Mouse (Mus musculus): ENCODE data around the gene Frrs1l. TPM values are rescaled to one million over a fixed set of nuclear protein-coding genes. Genes with fewer than 3 reads are reported as not detected.

Frrs1l gene
- total and polyA plus RNA-seq, 3 experiments, result not detected

DNA sequence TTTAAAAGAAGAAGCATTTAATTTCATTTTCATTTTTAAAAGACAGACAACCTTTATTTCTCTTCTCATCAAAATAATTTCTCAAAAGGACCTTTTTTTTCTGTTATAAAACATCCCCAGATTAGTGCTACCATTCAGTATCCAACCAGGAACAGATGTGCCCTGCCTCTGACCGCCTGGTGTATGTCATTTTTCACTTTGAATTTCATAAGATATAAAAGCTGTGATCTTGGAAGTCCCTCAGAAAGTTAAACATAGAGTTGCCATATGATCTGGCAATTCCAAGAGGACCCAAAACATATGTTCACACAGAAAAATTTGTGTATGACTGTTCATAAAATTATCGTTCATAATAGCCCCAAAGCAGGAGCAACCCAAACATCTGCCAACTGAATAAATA, 1.8 kb upstream of the Frrs1l start:
- no peak overlapping the region for H3K9ac ChIP-seq (ENCODE audit: insufficient read depth, low read depth)
- no peak overlapping the region for H3K4me3 ChIP-seq (replicated peaks in 1 of 3; ENCODE audit: low read depth in 2 of 3, low read length in 2 of 3, poor library complexity in 1 of 3)
- H3K27ac ChIP-seq (ENCODE audit: insufficient read depth, low read depth), result no peak overlapping the region
- H3K4me2 ChIP-seq (ENCODE audit: insufficient read depth, low read depth, poor library complexity, severe bottlenecking), result no peak overlapping the region
- H3K4me1 ChIP-seq (ENCODE audit: control insufficient read depth in 1 of 2, insufficient read depth in 2 of 2), result no peaks in the 10 kb centered on the region
- TF ChIP-seq ETS1 (conservative IDR thresholded peaks at IDR 0.05; ENCODE audit: low read depth, low read length) (no peak), MAZ (IDR thresholded peaks at IDR 0.05; ENCODE audit: low read depth, low read length) (no peak), USF1 (IDR thresholded peaks at IDR 0.05; ENCODE audit: low read depth, low read length) (no peak), SMC3 (IDR thresholded peaks at IDR 0.05; ENCODE audit: low read depth, low read length) (no peak), MYC (IDR thresholded peaks at IDR 0.05; ENCODE audit: low read depth, low read length) (no peak), UBTF (IDR thresholded peaks at IDR 0.05; ENCODE audit: low read depth, low read length) (no peak), ZKSCAN1 (IDR thresholded peaks at IDR 0.05; ENCODE audit: borderline replicate concordance, low read depth, low read length) (no peak), E2F4 (IDR thresholded peaks at IDR 0.05; ENCODE audit: insufficient replicate concordance, low read depth, low read length) (no peak), ELF1 (IDR thresholded peaks at IDR 0.05; ENCODE audit: low read depth, low read length) (no peak), POLR2A (IDR thresholded peaks at IDR 0.05; ENCODE audit: low read depth, low read length) (no peak)
- H3K36me3 ChIP-seq (replicated peaks in 1 of 2; ENCODE audit: control insufficient read depth in 1 of 2, insufficient read depth in 1 of 2, low read length in 1 of 2), result no peaks in the 10 kb centered on the region
- peaks cover 4% of the 10 kb centered on the region for H3K9me3 ChIP-seq (replicated peaks; ENCODE audit: low read length)
- no peaks in the 10 kb centered on the region for H3K79me2 ChIP-seq (replicated peaks; ENCODE audit: control insufficient read depth, extremely low read depth, insufficient read depth, poor library complexity, severe bottlenecking)
- dilution Hi-C loops (cut with MboI; ENCODE audit: extremely low pct_ligation_motif_present, extremely low pct_unique_long_range_greater_than_20kb, low sequenced_read_pairs) (no loop called here), in situ Hi-C loops (cut with MboI; ENCODE audit: low pct_ligation_motif_present, low pct_unique_long_range_greater_than_20kb, low sequenced_read_pairs) (no loop called here)
- H3K27me3 ChIP-seq (replicated peaks), result no peaks in the 10 kb centered on the region
- DNase-seq (ENCODE audit: extremely low read depth), result no peak

DNA sequence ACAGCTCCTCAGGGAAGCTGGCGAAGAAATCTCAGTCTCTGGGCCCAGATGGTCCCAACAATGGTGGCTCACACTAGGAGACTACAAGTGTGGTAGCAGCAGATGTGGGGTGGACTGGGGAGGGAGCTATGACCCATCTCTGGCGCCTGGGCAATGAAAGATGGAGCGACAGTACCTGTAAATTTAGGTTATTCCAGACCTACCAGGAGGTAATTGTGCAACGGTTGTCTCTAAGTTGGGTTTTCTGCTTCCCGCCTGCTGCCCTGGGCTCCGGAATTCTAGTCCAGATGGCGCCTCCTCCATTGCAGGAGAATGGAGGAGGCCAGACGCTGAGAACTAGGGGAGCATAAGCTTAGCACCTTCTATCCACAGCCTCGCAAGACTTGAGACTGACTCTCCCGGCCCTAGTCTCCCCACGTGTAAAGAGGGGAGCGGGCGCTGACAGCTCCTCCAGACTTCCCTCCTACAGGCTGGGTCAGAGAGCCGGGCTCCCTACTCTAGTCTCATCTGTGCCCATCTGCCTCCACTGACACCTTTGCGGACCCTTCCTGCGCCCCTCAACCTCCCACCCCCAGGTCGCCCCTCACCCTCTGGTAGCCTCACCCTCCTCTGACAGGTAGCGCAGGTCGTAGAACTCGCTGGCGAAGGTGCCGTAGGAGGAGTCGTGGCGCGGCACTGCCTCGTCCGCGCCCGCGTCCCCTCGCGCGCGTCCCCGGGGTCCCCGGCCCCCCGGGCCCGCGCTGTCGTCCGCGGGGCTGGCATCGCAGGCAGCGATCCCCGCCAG, 568 bp downstream of the Frrs1l start:
- in situ Hi-C loops (cut with MboI; ENCODE audit: low pct_ligation_motif_present, low pct_unique_long_range_greater_than_20kb, low sequenced_read_pairs) (no loop called here), dilution Hi-C loops (cut with MboI; ENCODE audit: extremely low pct_ligation_motif_present, extremely low pct_unique_long_range_greater_than_20kb, low sequenced_read_pairs) (no loop called here)
- no peak overlapping the region for H3K4me3 ChIP-seq (replicated peaks in 1 of 3; ENCODE audit: low read depth in 2 of 3, low read length in 2 of 3, poor library complexity in 1 of 3)
- no peak overlapping the region for H3K9ac ChIP-seq (ENCODE audit: insufficient read depth, low read depth)
- DNase-seq (ENCODE audit: extremely low read depth), result no peak
- no peaks in the 10 kb centered on the region for H3K79me2 ChIP-seq (replicated peaks; ENCODE audit: control insufficient read depth, extremely low read depth, insufficient read depth, poor library complexity, severe bottlenecking)
- no peak overlapping the region for H3K27ac ChIP-seq (ENCODE audit: insufficient read depth, low read depth)
- no peaks in the 10 kb centered on the region for H3K4me1 ChIP-seq (ENCODE audit: control insufficient read depth in 1 of 2, insufficient read depth in 2 of 2)
- no peak overlapping the region for H3K4me2 ChIP-seq (ENCODE audit: insufficient read depth, low read depth, poor library complexity, severe bottlenecking)
- H3K27me3 ChIP-seq (replicated peaks), result no peaks in the 10 kb centered on the region
- no peaks in the 10 kb centered on the region for H3K36me3 ChIP-seq (replicated peaks in 1 of 2; ENCODE audit: control insufficient read depth in 1 of 2, insufficient read depth in 1 of 2, low read length in 1 of 2)
- no peaks in the 10 kb centered on the region for H3K9me3 ChIP-seq (replicated peaks; ENCODE audit: low read length)
- no peak for TF ChIP-seq KAT2A (IDR thresholded peaks at IDR 0.05; ENCODE audit: insufficient replicate concordance, low read length)
- TF ChIP-seq E2F4 (IDR thresholded peaks at IDR 0.05; ENCODE audit: insufficient replicate concordance, low read depth, low read length), result no peak
- no peak for TF ChIP-seq GABPA (IDR thresholded peaks at IDR 0.05; ENCODE audit: insufficient replicate concordance, low read depth, low read length)
- no peak for TF ChIP-seq EP300 (IDR thresholded peaks at IDR 0.05; ENCODE audit: low read length)
- no peak for TF ChIP-seq MAZ (IDR thresholded peaks at IDR 0.05; ENCODE audit: low read depth, low read length)
- no peak for TF ChIP-seq POLR2AphosphoS2 (IDR thresholded peaks at IDR 0.05; ENCODE audit: low read depth, low read length)
